Mouse (Mus musculus) gastrocnemius, postnatal 10 days (tissue): ENCODE results near the gene Pheta2. TPM values are rescaled to one million over a fixed set of nuclear protein-coding genes. Genes with fewer than 3 reads are reported as not detected.
"Not testable (repeated sequence)": the region's sequence is repeated elsewhere in the genome, so short reads cannot be mapped to it uniquely, and the experiment has no call there.

ENCODE experiments used
- DNase-seq: peaks from one replicate; pipeline ENCODE4 v3.0.0; 2021; ENCODE audit warnings: mixed read lengths
- microRNA-seq, 2 experiments: library from miRNA; unstranded; fragments of <30 nt; microRNA quantifications; one replicate each; pipeline ENCODE4 v1.2.0; 2021
- total RNA-seq, 2 experiments: library from RNA; stranded (reverse); gene quantifications; 2 replicates each; pipeline ENCODE4 v1.2.3; 2021

Gene Pheta2
- total RNA-seq, 2 experiments from 2014 or later, result 3.0 to 4.9 TPM

DNA sequence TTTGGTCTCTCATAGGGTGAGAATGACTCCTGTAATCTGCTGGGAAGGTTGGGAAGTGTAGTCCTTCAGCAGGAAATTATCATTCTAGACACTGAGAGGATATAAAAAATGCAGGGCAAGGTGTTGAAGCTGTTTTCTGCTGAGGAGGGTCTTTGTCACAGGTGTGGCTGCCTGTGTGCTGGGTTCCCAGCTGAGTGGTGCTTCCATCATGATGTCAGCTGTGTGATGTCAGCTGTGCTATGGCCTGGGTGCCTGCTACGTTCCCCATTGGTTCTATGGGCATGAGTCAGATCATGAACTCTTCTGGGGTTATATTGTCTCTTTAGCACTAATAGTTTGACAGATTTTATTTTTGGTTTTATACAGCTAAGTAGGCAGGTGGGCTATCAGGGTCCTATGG, 30.1 kb downstream of the Pheta2 start:
- DNase-seq, result no peak

DNA sequence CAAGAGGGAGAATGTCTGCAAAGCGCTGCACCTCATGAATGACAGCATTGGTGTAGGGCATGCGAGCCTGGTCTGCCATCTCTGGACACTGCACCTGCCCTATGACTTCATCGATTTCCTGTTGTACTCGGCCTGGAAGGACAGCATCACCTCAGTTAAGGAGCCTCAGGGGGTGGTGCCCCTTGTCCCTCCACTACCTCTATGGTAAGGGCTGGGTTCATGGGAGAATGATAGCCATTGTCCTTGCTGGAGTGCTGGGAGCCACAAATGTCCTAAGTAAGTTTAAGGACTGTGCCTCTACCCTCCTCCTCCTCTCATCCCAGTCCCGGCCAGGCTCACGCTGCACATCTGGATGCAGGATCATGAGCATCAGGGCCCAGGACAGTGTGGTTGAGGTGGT, 33.7 kb downstream of the Pheta2 start:
- DNase-seq, result no peak

DNA sequence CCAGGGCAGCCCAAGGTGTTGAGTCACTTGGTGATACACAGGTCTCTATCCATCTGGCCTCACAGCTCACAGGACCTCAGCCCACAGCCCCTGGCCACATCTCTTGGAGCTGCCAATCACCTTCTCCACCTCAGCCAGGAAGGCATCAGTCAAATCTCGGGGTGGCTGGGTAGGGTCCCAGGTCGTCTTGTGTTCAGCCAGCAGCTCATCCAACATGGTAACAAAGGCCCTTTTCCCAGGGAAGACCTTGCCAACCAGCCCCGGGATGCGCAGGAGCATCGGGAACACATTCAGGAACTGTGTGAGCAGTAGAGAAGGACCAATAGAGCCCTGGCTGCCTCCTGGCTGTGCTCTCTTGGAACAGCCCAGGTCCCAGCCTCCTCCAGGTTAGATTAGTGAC, 34.2 kb downstream of the Pheta2 start:
- no peak for DNase-seq

DNA sequence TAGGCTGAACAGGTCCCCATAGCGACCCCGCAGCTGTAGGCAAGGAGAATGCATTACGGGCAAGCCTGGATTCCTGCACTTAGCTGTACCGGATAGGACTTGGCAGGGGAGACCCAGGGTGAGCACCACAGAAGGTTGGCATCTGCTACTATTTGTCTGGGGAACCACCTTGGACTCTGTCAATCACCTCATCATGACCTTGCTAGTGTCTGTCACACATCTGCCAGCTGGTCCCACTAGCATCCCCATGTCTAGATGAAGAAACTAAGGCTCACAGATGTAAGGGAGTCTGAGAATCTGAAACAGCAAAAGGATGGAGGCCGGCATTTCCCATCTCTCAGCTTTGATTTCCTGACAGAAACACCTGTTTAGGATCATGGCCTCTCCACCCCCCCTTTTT, 35.7 kb downstream of the Pheta2 start:
- no peak for DNase-seq

DNA sequence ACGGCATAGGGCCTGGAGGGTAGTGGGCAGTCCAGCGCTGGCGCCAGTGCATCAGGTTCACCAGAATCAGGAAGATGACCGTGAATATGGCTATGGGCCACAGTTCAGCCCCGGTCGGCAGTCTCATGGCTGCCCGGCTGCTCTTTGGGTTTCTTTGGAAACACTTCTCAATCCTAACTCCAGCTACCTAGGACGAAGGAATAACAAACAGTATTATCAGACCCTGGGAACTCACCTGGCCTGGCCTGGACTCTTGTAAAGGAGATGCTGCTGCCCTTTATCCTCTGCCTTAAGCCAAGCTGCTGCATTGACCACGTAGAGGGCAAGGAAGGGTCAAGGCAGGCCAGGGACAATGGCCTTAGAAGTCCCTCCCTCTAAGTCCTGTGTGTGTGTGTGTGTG, 37.1 kb downstream of the Pheta2 start:
- no peak for DNase-seq

DNA sequence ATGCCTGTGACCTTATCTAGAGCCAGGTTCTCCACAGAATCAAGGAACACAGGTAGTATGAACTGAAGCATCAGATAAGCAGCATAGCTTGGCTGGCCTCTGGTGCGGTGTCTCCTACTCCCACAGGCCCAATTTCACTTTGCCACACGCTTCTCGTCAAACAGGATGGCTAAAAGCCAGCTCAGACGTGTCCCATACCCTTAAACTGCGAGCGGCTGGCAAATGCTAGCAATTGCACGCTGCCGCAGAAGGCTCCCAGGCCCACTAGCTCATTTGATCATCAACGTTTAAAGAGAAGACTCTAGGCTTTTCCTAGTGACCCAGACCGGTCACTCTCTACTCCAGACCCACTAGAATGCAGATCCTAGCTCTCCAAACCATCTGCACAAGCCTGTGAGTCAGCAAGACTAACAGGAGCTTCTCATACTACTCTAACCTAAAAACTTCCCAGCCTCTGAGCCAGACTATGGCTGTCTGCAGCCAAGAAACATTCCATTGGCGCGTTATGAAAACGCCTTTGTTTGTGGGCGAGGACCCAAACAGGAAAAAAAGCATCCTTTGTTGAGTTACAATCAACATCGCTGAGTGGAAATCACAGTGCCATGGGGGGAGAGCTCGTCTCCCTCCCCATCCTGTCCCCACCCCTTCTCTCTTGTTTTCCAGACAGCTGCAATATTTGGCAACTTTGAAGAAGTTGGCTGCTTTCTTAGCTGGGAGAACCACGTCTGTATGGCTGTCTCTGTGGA, 37.8 kb downstream of the Pheta2 start:
- DNase-seq, result peak; percentile 49

DNA sequence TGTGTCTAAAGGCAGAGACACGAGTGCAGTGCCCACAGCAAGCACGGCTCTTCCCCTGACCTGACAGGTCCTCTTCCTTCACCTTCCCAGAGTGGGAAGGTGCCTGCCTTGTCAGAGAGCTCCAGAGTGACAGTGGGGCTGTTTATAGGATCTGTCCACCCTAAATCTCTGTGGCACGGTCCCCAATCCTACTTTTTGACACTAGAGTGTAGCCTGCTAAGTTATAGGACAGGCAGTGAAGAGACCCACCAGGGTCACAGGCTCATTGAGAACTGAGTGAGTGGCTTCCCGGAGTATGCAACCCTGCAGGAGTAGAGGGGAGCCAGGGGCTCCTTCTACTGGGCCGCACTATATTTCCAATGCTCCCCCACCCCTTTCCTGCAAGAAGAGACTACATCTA, 39.0 kb downstream of the Pheta2 start:
- DNase-seq, result no peak

DNA sequence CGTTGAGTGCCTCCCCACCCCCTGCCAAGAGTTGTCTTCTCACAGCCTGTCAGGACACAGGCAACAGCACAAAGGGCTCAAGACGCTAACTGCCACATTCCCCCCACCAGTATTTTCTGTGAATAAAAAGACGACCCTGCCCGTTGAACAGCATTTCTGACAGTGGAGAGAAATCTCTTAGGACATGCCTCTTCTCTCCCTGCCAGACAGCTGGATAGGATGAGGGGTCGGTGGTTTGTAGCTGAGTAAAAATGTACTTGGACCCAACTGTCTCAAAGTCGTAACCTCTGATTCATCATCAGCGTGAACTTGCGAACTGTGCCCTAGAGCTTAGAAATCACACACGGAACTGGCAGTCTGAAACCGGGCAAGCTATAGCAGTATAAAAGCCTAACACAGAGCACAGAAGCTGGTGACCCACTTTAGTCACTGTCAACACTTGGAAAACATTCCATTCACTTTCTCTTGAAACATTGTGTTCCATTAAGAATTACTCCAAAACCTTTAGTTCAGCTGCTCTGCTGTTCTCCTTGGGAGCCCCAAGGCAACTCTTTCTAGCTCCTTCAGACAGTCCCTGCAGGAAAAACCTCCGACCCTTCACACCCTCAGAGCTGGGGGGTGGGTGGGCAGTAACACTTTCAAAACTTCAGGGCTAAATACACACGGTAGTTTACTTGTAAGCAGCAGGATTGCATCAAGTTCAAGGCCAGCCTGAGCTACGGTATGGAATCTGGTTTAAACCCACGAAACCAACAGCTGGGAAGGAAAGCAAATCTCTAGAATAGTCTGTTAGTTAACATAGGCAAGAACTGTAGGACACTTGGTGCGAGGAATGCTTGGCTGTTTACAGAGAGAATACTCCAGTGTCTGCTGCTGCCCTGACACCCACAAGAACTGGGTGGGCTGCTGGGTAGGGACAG, 39.8 kb downstream of the Pheta2 start:
- DNase-seq, result no peak

DNA sequence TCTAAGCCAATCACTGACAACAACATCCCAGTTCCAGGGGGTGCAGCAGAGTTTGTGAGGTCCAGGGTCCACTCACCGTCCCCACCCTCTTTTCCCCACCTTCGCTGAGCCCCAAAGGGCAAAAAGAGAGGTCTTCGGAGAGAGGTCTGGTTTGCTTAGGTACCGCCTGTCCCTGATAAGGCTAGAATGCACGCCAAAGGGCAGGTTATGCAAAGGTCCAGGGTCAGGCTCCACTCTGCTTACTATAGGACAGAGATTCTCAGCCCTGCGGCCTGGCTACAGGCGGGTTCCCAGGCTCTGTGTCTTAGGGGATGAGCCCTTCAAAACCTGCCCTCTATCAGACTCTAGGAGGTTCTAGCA, 40.7 kb downstream of the Pheta2 start:
- no peak for DNase-seq

DNA sequence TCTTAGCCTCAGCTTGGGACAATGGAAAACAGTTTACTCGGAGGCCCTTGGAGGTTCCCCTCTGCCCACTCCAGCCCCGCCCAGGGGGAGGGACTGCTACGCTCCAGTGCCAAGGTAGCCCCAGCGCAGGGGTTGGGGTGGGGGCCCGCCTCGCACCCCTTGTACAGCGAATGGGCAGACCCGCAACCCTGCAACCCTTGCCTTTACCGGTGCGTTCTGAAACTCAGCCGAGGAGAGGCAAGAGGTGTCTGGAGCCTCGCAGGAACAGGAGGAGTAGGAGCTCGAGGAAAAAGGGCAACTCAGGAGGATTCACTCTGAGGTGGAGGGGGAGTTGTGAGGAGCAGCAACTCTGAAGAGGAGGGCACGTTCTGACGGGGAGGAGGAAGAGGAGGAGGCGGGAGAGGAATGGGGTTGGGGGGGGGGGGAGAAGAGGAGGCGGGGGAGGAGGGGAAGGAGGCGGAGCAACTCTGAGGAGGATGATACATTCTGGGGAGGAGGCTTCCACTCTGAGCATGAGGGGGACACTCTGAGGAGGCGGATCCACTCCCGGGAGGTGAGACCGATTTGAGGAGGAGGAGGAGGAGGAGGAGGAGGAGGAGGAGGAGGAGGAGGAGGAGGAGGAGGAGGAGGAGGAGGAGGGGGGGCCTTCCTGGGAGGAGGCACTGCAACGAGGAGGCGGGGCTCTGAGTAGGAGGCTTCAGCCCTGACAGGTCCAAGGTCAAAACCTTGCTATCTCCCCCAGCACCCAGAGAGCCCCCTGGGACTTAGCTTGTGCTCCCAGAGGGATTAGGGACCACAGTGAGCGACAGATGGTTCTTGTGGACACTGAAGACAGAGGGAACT, 41.4 kb downstream of the Pheta2 start, which contains the start of gene Cyp2d22:
Gene Cyp2d22 (minus strand): TSS at position 390 of the 843 bp plus-strand sequence.
- DNase-seq, result peak; percentile 62

DNA sequence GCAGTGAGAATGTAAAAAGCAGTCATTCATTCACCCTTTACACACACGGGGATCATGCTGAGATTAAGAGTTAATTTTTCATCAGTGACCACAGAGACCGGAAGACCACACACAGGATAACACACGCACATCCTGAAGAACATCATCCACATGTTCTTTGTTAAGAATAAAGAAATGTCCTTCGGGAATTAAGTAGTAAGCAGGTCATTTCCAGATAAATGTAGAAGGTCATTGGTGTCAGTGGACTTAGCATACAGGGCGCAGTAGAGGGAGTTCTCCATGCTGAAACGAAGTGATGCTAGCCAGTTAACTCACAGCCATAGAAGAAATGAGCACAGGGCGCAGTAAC, 41.9 kb downstream of the Pheta2 start:
- DNase-seq, result no peak

DNA sequence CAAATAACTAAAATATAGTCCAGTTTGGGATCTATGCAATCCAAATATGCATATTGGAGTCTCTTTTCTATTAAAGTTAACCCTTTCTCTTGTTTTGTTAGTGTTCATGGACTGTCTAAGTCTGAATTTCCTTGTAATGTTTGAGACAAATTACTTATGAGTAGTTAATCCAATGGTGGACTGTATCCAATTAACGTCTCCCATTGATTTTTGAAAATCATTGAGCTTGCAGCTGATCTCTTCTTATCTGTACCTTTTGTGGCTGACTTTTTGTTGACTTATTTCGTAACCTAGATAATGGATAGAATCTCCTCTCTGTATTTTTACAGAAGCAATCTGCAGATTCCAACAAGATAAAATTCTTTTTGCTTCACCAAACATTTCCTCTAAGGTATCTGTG, 43.7 kb downstream of the Pheta2 start:
- DNase-seq, result no peak

DNA sequence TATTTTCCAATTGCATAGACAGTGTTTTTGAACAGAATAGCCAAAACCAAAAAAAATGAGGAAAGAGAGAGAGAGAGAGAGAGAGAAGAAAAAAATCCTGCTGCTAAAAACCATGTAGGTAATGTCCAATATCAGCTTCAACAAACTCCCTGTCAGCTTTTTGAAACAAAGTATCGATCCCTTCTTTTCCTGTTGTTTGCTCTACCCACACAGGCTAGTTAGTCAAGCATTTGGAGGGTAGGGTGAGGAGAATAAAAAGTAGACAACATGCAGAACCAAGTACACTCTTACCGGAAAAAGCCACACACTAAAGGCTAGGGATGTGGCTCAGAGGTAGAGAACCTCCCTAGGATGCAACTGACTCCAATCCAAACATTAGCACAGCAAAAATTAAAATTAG, 47.0 kb downstream of the Pheta2 start:
- no peak for DNase-seq

DNA sequence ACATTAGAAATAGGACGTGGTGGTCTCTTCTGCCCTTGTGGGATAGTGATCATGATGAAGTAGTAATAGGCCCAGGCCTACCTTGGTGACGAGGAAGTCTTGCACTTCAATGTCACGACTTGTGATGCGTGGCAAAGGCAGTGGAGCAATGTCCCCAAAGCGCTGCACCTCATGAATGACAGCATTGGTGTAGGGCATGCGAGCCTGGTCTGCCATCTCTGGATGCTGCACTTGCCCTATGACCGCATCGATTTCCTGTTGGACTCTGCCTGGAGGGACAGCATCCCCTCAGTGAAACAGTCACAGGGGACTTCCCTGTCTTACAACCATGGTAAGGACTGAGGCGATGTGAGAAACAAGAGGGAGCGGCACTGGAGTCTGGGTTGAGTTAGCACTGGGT, 51.2 kb downstream of the Pheta2 start:
- not testable (repeated sequence) for DNase-seq

DNA sequence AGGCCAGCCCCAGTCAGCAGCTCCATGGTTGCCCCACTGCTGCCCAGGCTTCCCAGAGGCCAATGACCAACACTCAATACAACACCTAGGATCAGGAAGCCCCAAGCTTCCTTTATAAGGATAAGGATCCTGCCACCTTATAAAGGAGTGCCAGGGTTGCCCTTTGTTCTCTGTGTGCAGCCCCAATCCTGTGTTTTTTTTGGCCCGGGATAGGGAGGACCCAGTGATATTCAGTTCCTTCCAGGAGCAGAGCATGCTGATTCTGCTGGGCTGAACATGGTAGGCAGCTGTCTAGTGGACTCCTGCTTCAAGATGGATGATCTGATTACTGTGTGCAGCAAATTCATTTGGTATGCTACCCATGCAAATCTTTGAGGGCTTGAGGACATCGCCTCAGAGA, 55.2 kb downstream of the Pheta2 start, which contains the start of gene Cyp2d11:
Gene Cyp2d11 (minus strand): TSS at position 101 of the 400 bp plus-strand sequence.
- DNase-seq, result not testable (repeated sequence)

Small RNA genes lying within 50 kb of the gene (microRNA-seq; reads per million reads assigned to microRNA genes)
- 0 reads per million in 2 experiments for gene Mir7684

Other genes starting within 250 kb of the Pheta2 start
- gene Ccdc134, start 211.0 kb upstream of the Pheta2 start, total RNA-seq, result 10 to 100 TPM; 31.0 to 33.5 TPM
- 10 to 100 TPM; 37.0 to 42.8 TPM for gene Srebf2, start 191.8 kb upstream of the Pheta2 start, total RNA-seq
- gene Shisa8, start 126.1 kb upstream of the Pheta2 start, total RNA-seq, result not detected
- gene Tnfrsf13c, start 114.6 kb upstream of the Pheta2 start, total RNA-seq, result under 1 TPM; 0.45 to 0.52 TPM
- 1 to 10 TPM; 4.2 to 7.0 TPM for gene Cenpm, start 94.2 kb upstream of the Pheta2 start, total RNA-seq
- not detected for gene 1500009C09Rik, start 86.5 kb upstream of the Pheta2 start, total RNA-seq
- gene Sept3, start 64.0 kb upstream of the Pheta2 start, total RNA-seq, result 1 to 10 TPM; 1.2 to 2.0 TPM
- gene Wbp2nl, start 40.0 kb upstream of the Pheta2 start, total RNA-seq, result not detected
- gene Naga, start within 50 bp of the Pheta2 start, total RNA-seq, result 10 to 100 TPM; 24.6 to 27.3 TPM
- gene Smdt1, start within 50 bp of the Pheta2 start, total RNA-seq, result 100 to 1,000 TPM; 143 to 156 TPM
- gene Ndufa6, start 15.4 kb downstream of the Pheta2 start, total RNA-seq, result 100 to 1,000 TPM; 362 to 411 TPM
- 10 to 100 TPM; 10.8 to 14.5 TPM for gene Cyp2d22, start 41.3 kb downstream of the Pheta2 start, total RNA-seq
- gene Cyp2d11, start 55.1 kb downstream of the Pheta2 start, total RNA-seq, result not detected
- under 1 TPM in 1 of 2 experiments, not detected in 1; 0.29 TPM for gene Cyp2d10, start 68.3 kb downstream of the Pheta2 start, total RNA-seq
- gene Cyp2d9, start 94.5 kb downstream of the Pheta2 start, total RNA-seq, result under 1 TPM in 1 of 2 experiments, not detected in 1; 0.19 TPM
- gene Cyp2d12, start 216.1 kb downstream of the Pheta2 start, total RNA-seq, result not detected